Mouse (Mus musculus): ENCODE measurements around the gene Ddb1. TPM values are rescaled to one million over a fixed set of nuclear protein-coding genes. Genes with fewer than 3 reads are reported as not detected.

Ddb1 gene
- polyA plus RNA-seq, 1 experiment from 2014 or later, result 100 TPM

DNA sequence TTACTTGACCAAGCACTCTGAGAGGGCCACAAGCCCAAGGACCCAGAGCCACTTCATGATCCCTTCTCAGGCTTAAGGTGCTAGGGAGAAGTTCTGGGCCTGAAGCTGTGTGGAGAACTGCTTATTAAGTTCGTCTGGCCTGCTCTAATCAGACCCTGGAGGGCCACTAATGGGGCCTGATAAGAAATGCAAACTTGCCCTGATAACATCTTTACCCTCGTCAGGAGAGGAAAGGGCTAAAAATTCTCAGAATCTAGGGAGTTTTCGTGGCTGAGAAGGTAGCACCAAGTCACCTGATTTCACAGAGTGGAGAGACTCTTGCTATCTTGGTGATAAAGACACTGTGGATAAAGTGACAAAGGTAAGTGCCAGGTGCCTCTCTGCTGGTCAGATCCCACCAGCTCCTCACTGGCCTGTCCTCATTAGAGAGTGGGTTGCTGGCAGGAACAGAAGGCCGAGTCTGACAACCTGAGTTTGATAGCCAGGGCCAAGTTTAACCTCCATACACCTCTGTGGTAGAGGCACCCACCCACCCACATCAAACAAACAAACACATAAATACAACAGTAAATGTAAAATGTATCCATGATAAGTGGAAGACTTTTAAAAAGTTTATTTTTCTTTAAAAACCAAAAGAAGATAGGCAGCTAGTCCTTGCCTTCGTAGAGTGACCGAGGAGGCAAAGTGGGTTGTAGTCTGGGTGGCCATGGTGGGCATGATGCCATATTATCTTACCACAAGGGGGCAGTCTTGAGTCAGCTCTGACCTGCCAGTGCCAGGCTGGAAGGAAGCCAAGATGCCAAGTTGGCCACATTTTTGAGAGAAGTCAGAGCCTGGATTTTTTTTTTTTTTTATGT, 73.0 kb downstream of the Ddb1 start, which contains the start of gene Pga5:
Gene Pga5, minus strand, starts transcription at position 157 of the 857 bp plus-strand sequence.
- H3K4me1 ChIP-seq (replicated peaks; ENCODE audit: control insufficient read depth, insufficient read depth, low read length), result no peaks in the 10 kb centered on the region
- no peak for ATAC-seq
- WGBS, result 23% methylated on average over 6 of the region's 6 CpGs
- H3K27ac ChIP-seq (ENCODE audit: low read depth, low read length), result no peak within 1 kb of the TSS
- no peak within 1 kb of the TSS for H3K4me3 ChIP-seq (ENCODE audit: low read depth, low read length)
- H3K4me2 ChIP-seq (replicated peaks; ENCODE audit: low read depth), result no peak within 1 kb of the TSS
- no peak within 1 kb of the TSS for H3K9ac ChIP-seq (ENCODE audit: low read depth, low read length)
- peak; percentile 94 for TF ChIP-seq CTCF (IDR thresholded peaks at IDR 0.05; ENCODE audit: low read depth)
- H3K36me3 ChIP-seq (ENCODE audit: control insufficient read depth, insufficient read depth), result no peaks in the 10 kb centered on the region
- H3K27me3 ChIP-seq (replicated peaks; ENCODE audit: control insufficient read depth, insufficient read depth, low read length), result no peaks in the 10 kb centered on the region
- H3K9me3 ChIP-seq (ENCODE audit: control insufficient read depth), result no peaks in the 10 kb centered on the region

- H3K27ac ChIP-seq (ENCODE audit: low read depth, low read length), result no peak overlapping the region
- TF ChIP-seq CTCF (IDR thresholded peaks at IDR 0.05; ENCODE audit: low read depth), result no peak
- no peaks in the 10 kb centered on the region for H3K36me3 ChIP-seq (ENCODE audit: control insufficient read depth, insufficient read depth)
- H3K9ac ChIP-seq (ENCODE audit: low read depth, low read length), result no peak overlapping the region
- no peak for ATAC-seq
- H3K4me1 ChIP-seq (replicated peaks; ENCODE audit: control insufficient read depth, insufficient read depth, low read length), result no peaks in the 10 kb centered on the region
- no peak overlapping the region for H3K4me3 ChIP-seq (ENCODE audit: low read depth, low read length)
- no peak overlapping the region for H3K4me2 ChIP-seq (replicated peaks; ENCODE audit: low read depth)
- WGBS, result 73% methylated on average over 1 of the region's 1 CpGs
- no peaks in the 10 kb centered on the region for H3K9me3 ChIP-seq (ENCODE audit: control insufficient read depth)
- H3K27me3 ChIP-seq (replicated peaks; ENCODE audit: control insufficient read depth, insufficient read depth, low read length), result no peaks in the 10 kb centered on the region
Measured at GRCm38 (mm10) chr19:10678772-10679067, 73.6 kb downstream of the Ddb1 start.

Other genes with a start within 250 kb of the Ddb1 start
- 1.9 TPM in 2 replicates for gene Syt7, start 216.2 kb upstream of the Ddb1 start, polyA plus RNA-seq (2015; fragmentation: Nextera tagmentation; extraction: Ambion mirVana)
- gene Lrrc10b, start 147.9 kb upstream of the Ddb1 start, polyA plus RNA-seq (2015; fragmentation: Nextera tagmentation; extraction: Ambion mirVana), result 12.5 and 14.3 TPM in 2 replicates
- gene Ppp1r32, start 122.4 kb upstream of the Ddb1 start, polyA plus RNA-seq (2015; fragmentation: Nextera tagmentation; extraction: Ambion mirVana), result 26.1 and 27.8 TPM in 2 replicates
- gene Cpsf7, start 80.1 kb upstream of the Ddb1 start, polyA plus RNA-seq (2015; fragmentation: Nextera tagmentation; extraction: Ambion mirVana), result 17.7 and 18.1 TPM in 2 replicates
- 42.5 and 46.3 TPM in 2 replicates for gene Sdhaf2, start 79.2 kb upstream of the Ddb1 start, polyA plus RNA-seq (2015; fragmentation: Nextera tagmentation; extraction: Ambion mirVana)
- 11.0 and 12.2 TPM in 2 replicates for gene Tmem216, start 49.1 kb upstream of the Ddb1 start, polyA plus RNA-seq (2015; fragmentation: Nextera tagmentation; extraction: Ambion mirVana)
- 23.2 and 24.3 TPM in 2 replicates for gene Cyb561a3, start 28.2 kb upstream of the Ddb1 start, polyA plus RNA-seq (2015; fragmentation: Nextera tagmentation; extraction: Ambion mirVana)
- 10.7 and 10.8 TPM in 2 replicates for gene Tmem138, start 28.0 kb upstream of the Ddb1 start, polyA plus RNA-seq (2015; fragmentation: Nextera tagmentation; extraction: Ambion mirVana)
- gene Tkfc, start 327 bp downstream of the Ddb1 start, polyA plus RNA-seq (2015; fragmentation: Nextera tagmentation; extraction: Ambion mirVana), result 76.4 and 83.9 TPM in 2 replicates
- gene Vwce, start 28.9 kb downstream of the Ddb1 start, polyA plus RNA-seq (2015; fragmentation: Nextera tagmentation; extraction: Ambion mirVana), result 7.1 and 8.4 TPM in 2 replicates
- 5.0 and 24.6 TPM in 2 replicates for gene Pga5, start 72.7 kb downstream of the Ddb1 start, polyA plus RNA-seq (2015; fragmentation: Nextera tagmentation; extraction: Ambion mirVana)
- 31.3 and 32.2 TPM in 2 replicates for gene Vps37c, start 83.4 kb downstream of the Ddb1 start, polyA plus RNA-seq (2015; fragmentation: Nextera tagmentation; extraction: Ambion mirVana)
- gene Cd5, start 133.7 kb downstream of the Ddb1 start, polyA plus RNA-seq (2015; fragmentation: Nextera tagmentation; extraction: Ambion mirVana), result 0.12 and 0.18 TPM in 2 replicates
- 0.05 TPM in 1 of 2 replicates, not detected in the other for gene Cd6, start 224.7 kb downstream of the Ddb1 start, polyA plus RNA-seq (2015; fragmentation: Nextera tagmentation; extraction: Ambion mirVana)
- gene Slc15a3, start 234.4 kb downstream of the Ddb1 start, polyA plus RNA-seq (2015; fragmentation: Nextera tagmentation; extraction: Ambion mirVana), result 0.93 and 0.94 TPM in 2 replicates

Data from intestine, postnatal 0 days (tissue).